Mouse (Mus musculus) embryonic fibroblast, embryonic 13.5 days (primary cell): ENCODE results near the gene Rgp1. TPM values are rescaled to one million over a fixed set of nuclear protein-coding genes. Genes with fewer than 3 reads are reported as not detected.

Experiments used
- H3K27ac ChIP-seq: 2 replicates; pipeline ENCODE4 v1.5.1; 2012; ENCODE audit warnings: low read length, control low read depth, inconsistent platforms; ENCODE audit not compliant: insufficient read depth
- H3K4me1 ChIP-seq: 2 replicates; pipeline ENCODE4 v1.6.1; 2011; ENCODE audit warnings: low read length; ENCODE audit not compliant: control insufficient read depth, insufficient read depth
- H3K4me3 ChIP-seq: 2 replicates; pipeline ENCODE4 v1.5.1; 2011; ENCODE audit warnings: mild to moderate bottlenecking, control low read depth, low read length; ENCODE audit not compliant: insufficient read depth
- CTCF ChIP-seq: IDR thresholded peaks from 2 replicates; pipeline ENCODE4 v1.5.1; 2011; ENCODE audit warnings: mild to moderate bottlenecking, control low read depth, low read length, moderate library complexity, borderline replicate concordance; ENCODE audit not compliant: insufficient read depth
- POLR2A ChIP-seq: IDR thresholded peaks from 2 replicates; pipeline ENCODE4 v1.6.1; 2011; ENCODE audit warnings: low read depth, mild to moderate bottlenecking, control low read depth, low read length, moderate library complexity
- polyA plus RNA-seq: library from polyadenylated mRNA; stranded (reverse); fragments of >200 nt; gene quantifications from 2 replicates; pipeline ENCODE4 v1.2.4, GENCODE M21; 2011; ENCODE audit warnings: low read depth; ENCODE audit not compliant: missing spikeins, insufficient read length

Gene Rgp1
- polyA plus RNA-seq, 1 experiment, result 45.4 TPM

DNA sequence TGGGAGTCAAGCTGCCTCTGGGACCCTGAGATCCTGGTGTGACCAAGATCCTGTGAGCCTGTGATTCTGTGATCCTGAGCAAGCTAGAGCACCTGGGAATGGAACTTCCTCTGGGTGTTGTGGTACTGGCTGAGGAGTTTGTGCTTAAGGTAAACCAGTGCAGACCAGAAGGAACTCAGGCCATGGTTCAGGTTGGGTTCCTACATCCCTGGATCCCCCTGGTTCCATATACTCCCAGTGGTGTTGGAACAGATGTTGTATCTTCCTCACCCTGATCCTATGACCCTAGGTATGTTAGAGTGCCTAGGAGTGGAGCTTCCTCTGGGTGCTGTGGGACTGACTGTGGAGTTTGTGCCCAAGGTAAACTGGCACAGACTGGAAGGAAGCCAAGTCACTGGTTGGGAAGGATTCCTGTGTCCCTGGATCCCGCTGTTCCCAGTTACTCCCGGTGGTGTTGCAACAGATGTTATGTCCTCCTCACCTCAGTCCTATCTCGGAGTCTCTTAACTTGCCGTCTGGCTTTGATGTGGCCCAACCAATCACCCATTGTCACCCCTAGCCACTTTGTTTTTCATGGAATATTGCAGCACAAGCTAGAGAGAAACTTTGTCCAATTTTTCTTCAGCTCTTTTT, 41.7 kb downstream of the Rgp1 start:
- Histone ChIP-seq H3K27ac (no peak overlapping the region), H3K4me1 (no peaks in the 10 kb centered on the region), H3K4me3 (no peak overlapping the region)
- TF ChIP-seq CTCF (no peak), POLR2A (no peak)

DNA sequence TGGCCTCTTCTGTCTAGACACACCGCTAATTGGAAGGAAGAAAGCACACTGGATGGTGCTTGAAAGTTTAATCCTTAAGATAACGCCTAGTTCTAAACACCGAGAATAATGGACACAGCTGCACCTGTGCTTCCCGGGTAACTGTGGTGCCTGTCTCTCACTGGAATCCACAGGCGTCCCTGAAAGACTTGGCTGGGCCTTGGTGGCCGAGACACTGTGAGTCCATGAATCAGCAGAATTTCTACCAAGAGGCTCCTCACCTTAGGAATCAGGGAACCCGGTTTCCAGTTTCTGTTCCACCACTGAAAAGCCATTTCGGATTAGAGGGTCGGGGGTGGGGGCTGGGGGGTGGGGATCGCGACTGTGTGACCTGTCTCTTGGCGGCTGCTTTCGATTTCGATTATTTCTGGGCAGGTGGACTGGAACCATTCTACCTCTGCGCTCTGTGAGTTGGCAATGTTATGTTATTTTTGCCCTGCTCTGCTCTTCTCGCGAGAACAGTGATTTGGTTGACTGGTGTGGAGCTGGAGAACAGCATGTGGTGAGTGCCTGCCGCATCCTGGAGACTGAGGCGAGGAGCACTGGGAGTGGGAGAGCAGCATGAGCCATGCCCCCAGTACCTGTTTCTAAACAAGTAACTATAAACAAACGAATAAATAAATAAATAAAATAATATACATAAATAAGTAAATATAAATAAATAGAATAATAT, 50.7 kb downstream of the Rgp1 start:
- H3K4me1 ChIP-seq, result peaks cover 7% of the 10 kb centered on the region
- no peak for TF ChIP-seq POLR2A
- TF ChIP-seq CTCF, result no peak
- no peak overlapping the region for H3K4me3 ChIP-seq
- no peak overlapping the region for H3K27ac ChIP-seq

GRCm38 (mm10) chr4:43630030-43630581, 51.6 kb downstream of the Rgp1 start:
- Histone ChIP-seq H3K4me3 (no peak overlapping the region), H3K27ac (no peak overlapping the region), H3K4me1 (peaks cover 7% of the 10 kb centered on the region)
- no peak; the same call in 1 of the 2 replicates for TF ChIP-seq POLR2A
- TF ChIP-seq CTCF, result peak; percentile 26; the same call in 1 of the 2 replicates

DNA sequence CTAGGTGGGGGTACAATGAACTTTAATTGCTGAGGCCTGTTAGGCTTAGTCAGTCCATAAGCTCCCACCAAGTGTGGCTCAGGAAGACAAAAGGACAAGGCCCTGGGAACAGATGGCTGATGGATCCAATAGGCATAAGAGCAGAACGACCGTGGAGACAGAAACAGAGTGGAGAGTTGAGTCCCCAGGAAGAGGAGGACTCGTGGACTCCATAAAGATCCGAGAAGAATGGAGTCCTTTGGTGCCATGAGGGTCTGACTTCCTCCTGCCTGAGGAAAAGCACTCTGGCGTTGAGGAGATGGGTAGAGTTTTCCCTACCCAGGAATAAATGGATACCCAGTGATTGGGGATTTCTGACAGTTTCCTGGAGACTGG, 52.1 kb downstream of the Rgp1 start:
- peaks cover 7% of the 10 kb centered on the region for H3K4me1 ChIP-seq
- H3K27ac ChIP-seq, result no peak overlapping the region
- peak overlapping the region; percentile 37; the same call in 1 of the 2 replicates for H3K4me3 ChIP-seq
- TF ChIP-seq POLR2A (no peak), CTCF (no peak)

DNA sequence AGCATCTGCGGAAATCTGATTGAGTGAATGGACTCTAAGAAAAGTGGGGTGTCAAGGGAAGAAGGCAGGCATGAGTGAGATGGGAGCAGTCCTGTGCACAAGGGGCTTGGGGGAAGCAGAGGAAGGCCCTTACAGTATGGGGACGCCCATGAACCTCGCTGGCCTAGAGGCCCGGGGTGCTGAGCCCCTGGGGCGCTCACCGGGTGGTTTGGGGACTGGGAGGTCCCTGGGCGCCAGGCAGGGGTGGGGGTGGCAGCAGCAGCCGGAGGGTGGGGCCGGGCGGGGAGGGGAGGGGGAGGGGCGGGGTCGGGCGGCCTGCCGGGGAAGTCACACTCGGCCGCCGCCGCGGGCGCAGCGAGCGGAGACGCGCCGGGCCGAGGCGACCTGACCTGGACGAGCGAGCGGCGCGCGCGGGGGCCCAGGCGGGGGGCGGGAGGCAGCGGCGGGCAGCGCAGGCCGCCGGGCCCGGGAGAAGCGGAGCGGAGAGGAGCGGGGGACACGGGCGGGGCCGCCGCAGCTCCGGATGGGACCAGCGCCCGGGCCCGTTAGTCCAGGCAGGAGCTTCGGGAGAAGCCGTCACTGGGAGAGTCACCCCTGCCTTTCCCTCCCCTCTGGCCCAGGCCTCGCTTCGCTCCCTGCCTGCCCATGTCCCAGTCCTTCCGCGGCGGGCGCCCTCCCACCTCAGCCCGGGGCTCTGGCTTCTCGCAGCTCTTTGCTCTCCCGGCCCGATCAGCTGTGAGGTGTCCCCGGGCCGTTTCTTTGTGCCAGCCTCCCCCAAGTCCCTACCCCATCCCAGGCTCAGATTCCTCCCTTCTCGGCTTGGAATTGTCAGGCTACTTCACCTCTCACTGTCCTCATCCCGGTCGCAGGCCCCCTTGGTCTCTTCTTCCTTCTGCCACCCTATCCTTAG, 52.8 kb downstream of the Rgp1 start, which contains the start of gene Npr2:
TSS of gene Npr2 (plus strand) at position 890 of the 910 bp plus-strand sequence.
- Histone ChIP-seq H3K4me1 (peaks cover 7% of the 10 kb centered on the region), H3K4me3 (peak within 1 kb of the TSS; percentile 84), H3K27ac (peak within 1 kb of the TSS; percentile 21; the same call in 1 of the 2 replicates)
- TF ChIP-seq CTCF (no peak), POLR2A (no peak; the same call in none of the 2 replicates)

DNA sequence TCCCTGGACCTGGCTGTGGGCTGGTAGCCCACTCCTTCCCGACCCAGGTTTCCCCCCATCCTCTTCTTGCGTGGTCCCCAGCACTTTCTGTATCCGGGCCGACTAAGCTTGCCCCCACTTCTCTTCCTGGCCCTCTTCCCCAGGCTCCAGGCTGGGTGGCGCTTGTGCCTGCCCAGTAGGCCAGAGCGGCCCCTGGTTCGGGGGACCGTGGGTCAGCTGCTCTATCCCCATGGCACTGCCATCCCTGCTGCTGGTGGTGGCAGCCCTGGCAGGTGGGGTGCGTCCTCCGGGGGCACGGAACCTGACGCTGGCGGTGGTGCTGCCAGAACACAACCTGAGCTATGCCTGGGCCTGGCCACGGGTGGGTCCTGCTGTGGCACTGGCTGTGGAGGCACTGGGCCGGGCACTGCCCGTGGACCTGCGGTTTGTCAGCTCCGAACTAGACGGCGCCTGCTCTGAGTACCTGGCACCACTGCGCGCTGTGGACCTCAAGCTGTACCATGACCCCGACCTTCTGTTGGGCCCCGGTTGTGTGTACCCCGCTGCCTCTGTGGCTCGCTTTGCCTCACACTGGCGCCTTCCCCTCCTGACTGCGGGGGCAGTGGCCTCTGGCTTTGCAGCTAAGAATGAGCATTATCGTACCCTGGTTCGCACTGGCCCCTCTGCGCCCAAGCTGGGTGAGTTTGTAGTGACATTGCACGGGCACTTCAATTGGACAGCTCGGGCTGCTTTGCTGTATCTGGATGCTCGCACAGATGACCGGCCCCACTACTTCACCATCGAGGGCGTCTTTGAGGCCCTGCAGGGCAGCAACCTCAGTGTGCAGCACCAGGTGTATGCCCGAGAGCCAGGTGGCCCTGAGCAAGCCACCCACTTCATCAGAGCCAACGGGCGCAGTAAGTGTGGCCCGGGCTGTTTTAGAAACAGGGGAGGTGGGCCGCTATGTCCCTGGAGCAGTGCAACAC, 53.7 kb downstream of the Rgp1 start:
- peaks cover 7% of the 10 kb centered on the region for H3K4me1 ChIP-seq

DNA sequence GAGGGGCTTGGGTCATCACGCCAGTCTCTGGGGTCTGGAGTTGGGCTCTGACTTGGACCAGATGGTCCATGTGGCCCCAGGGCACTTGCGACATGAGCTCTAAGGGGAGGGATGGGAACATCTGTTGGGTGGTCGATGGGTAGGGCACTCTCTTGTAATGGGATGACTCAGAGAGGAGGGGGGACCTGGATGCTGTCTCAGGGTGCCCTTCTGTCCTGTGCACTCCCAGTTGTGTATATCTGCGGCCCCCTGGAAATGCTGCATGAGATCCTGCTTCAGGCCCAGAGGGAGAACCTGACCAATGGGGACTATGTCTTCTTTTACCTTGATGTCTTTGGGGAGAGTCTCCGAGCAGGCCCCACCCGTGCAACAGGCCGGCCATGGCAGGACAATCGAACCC, 54.8 kb downstream of the Rgp1 start:
- Histone ChIP-seq H3K4me3 (no peak overlapping the region), H3K4me1 (peaks cover 7% of the 10 kb centered on the region), H3K27ac (no peak overlapping the region)
- TF ChIP-seq POLR2A (no peak), CTCF (no peak)

More for the DNA sequence above, 53.7 kb downstream of the Rgp1 start:
- TF ChIP-seq CTCF, result no peak
- 0 out of 2 replicates have a peak, but pooled peaks have one; percentile 23 for TF ChIP-seq POLR2A
- 0 out of 2 replicates have a peak overlapping the region, but pooled peaks have one; percentile 21 for H3K27ac ChIP-seq
- peak overlapping the region; percentile 84 for H3K4me3 ChIP-seq

- H3K4me3 ChIP-seq, result no peak overlapping the region
- H3K27ac ChIP-seq, result no peak overlapping the region
These were observed 55.2 kb downstream of the Rgp1 start for GRCm38 (mm10) chr4:43633736-43634135.

More at GRCm38 (mm10) chr4:43633736-43634135, 55.2 kb downstream of the Rgp1 start:
- peaks cover 8% of the 10 kb centered on the region for H3K4me1 ChIP-seq
- TF ChIP-seq POLR2A (no peak), CTCF (no peak)
